Mouse (Mus musculus) kidney, postnatal 14 days (tissue): Measurements from ENCODE around the gene Usp50.

Experiments
- DNase-seq: peaks from one replicate; pipeline ENCODE4 v3.0.0; 2022; ENCODE audit warnings: mixed read lengths

Usp50 gene

DNA sequence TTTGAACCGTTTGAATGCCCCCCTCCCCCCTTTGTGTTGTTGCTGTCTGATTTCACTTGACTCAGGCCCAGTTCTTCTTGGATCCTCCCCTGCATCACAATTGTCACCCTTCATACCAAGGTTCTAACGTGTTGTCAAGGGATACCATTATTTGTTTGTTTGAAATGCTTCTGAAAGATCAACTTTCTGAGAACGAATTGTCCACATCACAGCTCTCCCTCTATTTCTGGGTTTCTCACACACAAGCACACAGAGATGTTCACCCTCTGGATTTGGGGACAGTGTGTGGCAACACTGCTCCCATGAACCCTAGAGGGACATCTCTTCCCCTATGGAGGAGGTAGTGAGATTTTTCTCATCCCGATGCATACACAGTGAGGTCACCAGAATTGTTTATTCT is at the start of gene Usp50:
TSS of gene Usp50 (minus strand) at position 101 of the 400 bp plus-strand sequence.
- DNase-seq: no peak

DNA sequence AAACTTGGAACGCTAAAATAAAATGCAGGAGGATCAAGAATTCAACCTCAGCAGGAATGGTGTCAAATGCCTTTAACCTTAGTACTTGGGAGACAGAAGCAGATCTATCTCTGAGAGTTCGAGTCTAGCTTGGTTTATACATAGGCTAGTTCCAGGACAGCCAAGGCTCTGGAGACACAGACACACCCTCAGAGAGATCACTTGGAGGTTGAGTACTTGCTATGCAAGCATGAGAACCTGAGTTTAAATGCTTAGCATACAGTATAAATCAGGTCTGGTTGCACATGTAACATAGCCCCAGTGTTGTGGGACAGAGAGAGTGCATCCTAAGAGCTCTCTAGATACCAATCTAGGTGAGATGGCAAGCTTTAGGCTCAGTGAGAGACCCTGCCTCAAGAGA is 34.1 kb upstream of the Usp50 start:
- no peak for DNase-seq

GRCm38 (mm10) chr2:126816644-126817347 is 33.5 kb upstream of the Usp50 start:
- no peak for DNase-seq

DNA sequence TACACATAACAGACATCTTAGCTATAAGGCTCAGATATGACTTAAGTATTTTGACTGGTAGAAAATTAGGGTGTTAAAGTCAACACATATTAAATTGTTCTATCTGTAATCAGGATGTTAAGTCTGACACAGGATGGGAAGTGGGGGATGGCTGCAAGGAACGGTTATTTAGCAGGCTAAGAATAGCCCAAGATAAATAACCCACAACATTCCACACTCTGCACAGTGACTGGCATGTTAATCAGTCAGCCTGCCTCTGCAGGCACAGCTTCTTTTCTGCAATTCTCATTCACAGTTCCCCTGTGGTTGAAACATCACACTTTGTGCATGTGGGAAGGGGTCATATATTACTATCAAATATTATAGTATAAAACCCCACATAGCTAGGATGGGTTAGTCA is 32.6 kb upstream of the Usp50 start:
- DNase-seq: no peak

GRCm38 (mm10) chr2:126801980-126802379 is 18.7 kb upstream of the Usp50 start:
- DNase-seq: no peak

DNA sequence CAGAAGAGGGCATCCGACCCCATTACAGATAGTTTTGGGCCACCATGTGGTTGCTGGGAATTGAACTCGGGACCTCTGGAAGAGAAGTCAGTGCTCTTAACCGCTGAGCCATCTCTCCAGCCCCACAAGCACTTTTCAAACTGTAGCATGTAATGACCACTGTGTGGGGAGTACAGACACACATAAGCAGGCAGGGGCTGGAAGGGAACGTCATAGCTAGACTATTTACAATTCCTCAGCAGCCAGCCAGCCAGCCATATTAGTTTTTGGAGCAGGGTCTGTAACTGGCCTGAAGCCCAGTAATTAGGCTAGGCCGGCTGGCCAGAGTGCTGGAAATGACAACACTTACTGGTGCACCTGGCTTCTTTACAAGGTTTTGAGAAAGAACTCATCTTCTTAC is 15.2 kb upstream of the Usp50 start:
- DNase-seq: no peak

DNA sequence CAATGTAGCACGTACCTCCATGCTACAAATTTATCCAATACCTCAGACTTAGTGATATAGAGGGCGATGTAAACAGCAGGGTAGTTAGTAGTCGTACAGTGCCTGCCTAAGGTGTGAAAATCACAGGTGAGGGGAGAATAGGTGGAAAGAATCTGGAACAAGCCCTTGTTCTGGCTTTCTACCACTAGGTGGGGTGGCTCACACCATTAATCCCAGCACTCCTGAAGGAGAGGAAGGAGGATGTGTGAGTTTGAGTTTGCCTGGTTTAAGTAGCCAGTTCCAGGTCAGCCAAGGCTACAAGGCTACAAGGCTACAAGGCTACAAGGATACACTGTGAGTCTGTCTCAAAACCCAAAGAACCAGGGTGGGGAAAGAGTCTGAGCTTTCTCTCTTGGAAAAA is 12.4 kb upstream of the Usp50 start:
- no peak for DNase-seq

DNA sequence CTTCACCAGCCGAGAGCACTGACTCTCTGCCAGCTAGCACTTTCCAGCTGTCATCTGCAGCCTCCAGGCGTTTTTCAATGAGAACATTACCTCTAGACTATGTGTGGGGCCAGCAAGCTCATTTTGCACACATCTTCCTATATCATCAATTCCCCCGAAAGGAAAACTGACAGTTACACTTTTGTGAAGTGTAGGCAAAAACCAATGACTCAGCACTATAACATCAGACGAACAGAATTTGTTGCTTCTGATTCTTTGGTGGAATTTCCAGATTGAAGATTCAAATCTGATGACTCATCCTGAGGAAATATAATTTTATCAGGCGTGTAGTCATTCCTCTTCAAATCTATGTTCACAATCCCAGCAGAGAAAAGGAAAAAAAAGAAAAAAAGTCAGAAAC is 9.3 kb upstream of the Usp50 start:
- DNase-seq: no peak

- DNase-seq: no peak
Observed at GRCm38 (mm10) chr2:126787721-126788342, 4.6 kb upstream of the Usp50 start.

- DNase-seq: peak; percentile 77
Observed at GRCm38 (mm10) chr2:126782433-126782832, 837 bp downstream of the Usp50 start.

GRCm38 (mm10) chr2:126781478-126781877 is 1.8 kb downstream of the Usp50 start:
- no peak for DNase-seq

GRCm38 (mm10) chr2:126780286-126780685 is 3.0 kb downstream of the Usp50 start:
- no peak for DNase-seq

GRCm38 (mm10) chr2:126778806-126779205 is 4.5 kb downstream of the Usp50 start:
- DNase-seq: no peak

DNA sequence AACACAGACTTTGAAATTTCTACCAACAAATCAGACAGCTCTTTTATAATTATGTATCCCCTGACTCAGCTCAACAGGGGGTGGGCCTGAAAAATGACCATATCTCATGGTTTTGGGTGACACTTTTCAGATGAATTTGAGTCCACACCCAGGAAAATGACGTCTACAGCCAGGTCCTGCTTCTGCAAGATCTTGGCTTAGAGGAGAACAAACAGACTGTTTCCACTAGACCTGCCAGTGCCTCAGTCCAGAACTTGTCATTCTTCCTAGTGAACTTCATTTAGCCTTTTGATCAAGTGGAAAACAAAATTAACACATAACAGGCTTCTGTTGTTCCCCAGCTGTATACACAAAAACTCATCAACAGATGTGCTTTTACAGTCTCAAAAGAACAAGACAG is 6.9 kb downstream of the Usp50 start:
- no peak for DNase-seq

DNA sequence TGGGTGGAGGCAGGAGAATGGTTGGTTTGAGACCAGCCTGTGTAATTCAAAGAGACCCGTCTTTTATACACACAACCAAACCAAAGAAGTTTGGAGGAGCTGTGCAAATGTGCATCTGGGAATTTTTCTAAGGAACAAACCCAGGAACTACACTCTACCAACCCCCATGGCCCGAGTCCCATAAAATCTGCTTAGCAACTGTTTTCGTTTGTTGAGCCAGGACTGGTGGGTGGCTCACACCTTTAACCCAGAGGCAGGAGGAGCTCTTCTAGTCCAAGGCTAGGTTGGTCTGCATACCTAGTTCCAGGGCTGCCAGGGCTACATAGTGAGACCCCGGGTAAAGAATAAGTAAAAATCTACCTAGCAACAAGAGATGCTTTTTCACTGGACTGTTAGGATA is 7.3 kb downstream of the Usp50 start:
- DNase-seq: no peak

- no peak for DNase-seq
Observed at GRCm38 (mm10) chr2:126772217-126772616, 11.1 kb downstream of the Usp50 start.

DNA sequence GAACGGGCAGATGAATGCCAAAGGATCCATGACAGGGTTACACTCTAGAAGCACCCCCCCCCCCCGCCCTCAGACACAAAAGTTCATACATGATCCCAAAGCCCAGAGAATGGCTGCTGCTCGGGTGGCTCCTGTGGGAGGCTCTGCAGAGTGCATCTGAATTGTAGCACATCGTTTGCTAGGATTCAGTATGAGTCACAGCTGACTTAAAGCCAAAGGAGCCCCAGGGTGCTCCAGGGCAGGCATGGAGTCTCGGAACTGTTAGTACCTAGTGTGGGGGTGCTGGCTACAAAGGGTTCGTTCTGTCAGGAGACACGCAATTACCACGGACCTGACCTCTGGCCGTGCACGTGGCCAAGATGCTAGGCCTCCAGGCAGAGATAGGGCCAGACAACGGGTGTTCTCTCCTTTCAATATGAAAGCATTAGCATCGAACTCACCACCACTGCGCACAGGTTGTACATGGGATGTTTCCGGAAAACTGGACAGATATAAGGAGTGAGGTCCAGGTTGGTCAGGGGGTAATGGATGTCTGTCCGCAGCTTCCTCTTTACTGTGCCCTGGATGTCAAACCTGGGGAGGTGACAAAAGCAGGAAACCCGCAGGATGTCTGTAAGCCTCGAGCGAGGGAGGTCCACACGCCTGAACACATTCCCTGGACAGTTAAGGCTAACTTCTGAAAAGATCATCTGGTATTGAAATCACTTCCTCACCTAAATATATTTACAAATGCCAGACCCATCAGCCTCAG is 13.7 kb downstream of the Usp50 start:
- no peak for DNase-seq

- DNase-seq: no peak
Observed at GRCm38 (mm10) chr2:126768194-126768593, 15.1 kb downstream of the Usp50 start.

- no peak for DNase-seq
Observed at GRCm38 (mm10) chr2:126767599-126767998, 15.7 kb downstream of the Usp50 start.

DNA sequence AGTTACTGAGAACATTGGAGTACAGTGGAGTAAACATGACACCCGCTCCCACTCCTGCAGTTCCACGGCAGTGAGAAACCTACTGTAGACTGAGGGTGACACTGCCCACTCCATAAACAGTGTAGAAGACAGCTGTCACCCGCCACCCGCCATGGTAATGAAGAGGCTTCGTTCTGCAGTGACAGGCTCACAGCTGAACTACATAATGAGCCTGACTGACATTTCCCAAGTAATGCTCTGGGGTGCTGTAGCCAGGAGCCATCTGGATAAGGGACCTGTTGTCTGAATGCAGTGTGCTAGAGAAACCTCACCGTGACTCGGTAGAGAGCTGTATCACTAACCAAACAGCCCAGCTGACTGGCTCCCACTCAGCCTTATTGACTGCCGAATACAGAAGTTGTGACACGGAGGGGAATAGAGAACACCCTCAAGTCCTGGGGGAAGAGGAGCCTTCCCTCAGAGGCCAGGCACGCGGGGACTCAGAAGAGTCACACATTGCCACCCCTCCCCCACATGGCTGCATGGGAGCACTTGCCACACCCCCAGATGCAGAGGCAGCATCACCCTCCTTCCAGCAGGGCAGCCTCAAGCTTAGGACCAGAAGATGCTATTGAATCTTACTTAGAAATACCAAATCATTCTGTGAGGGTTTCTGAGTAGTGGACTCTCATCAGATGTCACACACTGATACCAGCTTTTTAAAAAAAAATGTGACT is 17.2 kb downstream of the Usp50 start:
- DNase-seq: no peak

- no peak for DNase-seq
Observed at GRCm38 (mm10) chr2:126759351-126759750, 23.9 kb downstream of the Usp50 start.

- no peak for DNase-seq
Observed at GRCm38 (mm10) chr2:126755664-126756063, 27.6 kb downstream of the Usp50 start.

GRCm38 (mm10) chr2:126743389-126743788 is 39.9 kb downstream of the Usp50 start:
- DNase-seq: no peak
